Mouse (Mus musculus) left cerebral cortex, postnatal 4 days (tissue): Measurements from ENCODE around the gene Tln2. TPM values are rescaled to one million over a fixed set of nuclear protein-coding genes. Genes with fewer than 3 reads are reported as not detected.

ENCODE experiments used
- DNase-seq: peaks from one replicate; pipeline ENCODE4 v3.0.0-alpha.2; 2022
- intact Hi-C: fragments of 180-260 bp; cut with DNase I; formaldehyde crosslinking; loops from one replicate; pipeline ENCODE4 v1.15.1; 2025
- microRNA-seq: library from miRNA; unstranded; fragments of <30 nt; microRNA quantifications from one replicate; pipeline ENCODE4 v1.2.0, GENCODE M21; 2022
- total RNA-seq, 2 experiments: library from RNA; stranded (reverse); gene quantifications; 2 replicates each; pipeline ENCODE4 v1.2.3; 2021

Tln2 gene
- total RNA-seq, 2 experiments from 2014 or later: 66.0 to 73.5 TPM

GRCm38 (mm10) chr9:67170759-67171158 is 388.7 kb downstream of the Tln2 start:
- no peak for DNase-seq
- intact Hi-C loops: no loop called here

GRCm38 (mm10) chr9:67170047-67170446 is 389.5 kb downstream of the Tln2 start:
- intact Hi-C loops: no loop called here
- no peak for DNase-seq

Small RNA genes lying within 50 kb of the gene (microRNA-seq; reads per million reads assigned to microRNA genes)
- gene Mir190a: 28.6 reads per million, percentile 39 among the genes with 10 or more reads in this experiment

Other genes with a start within 250 kb of the Tln2 start
- gene C2cd4b, start 199.7 kb upstream of the Tln2 start, total RNA-seq: under 1 TPM; 0.36 to 0.58 TPM